Mouse (Mus musculus) spleen, adult 2 months (tissue): ENCODE results near the gene Adamts14. TPM values are rescaled to one million over a fixed set of nuclear protein-coding genes. Genes with fewer than 3 reads are reported as not detected.

ENCODE experiments used
- DNase-seq, 2 experiments: peaks; one replicate each; pipeline versions ENCODE4 v3.0.0 to v3.0.0-alpha.2; 2012 to 2021; ENCODE audit warnings: low spot score in 2 of 2, low read depth in 1 of 2
- H3K27ac ChIP-seq: fragments of 200-500 bp; 2 replicates; pipeline ENCODE4 v1.5.1; 2012; ENCODE audit warnings: low read length, inconsistent platforms; ENCODE audit not compliant: insufficient read depth
- H3K27me3 ChIP-seq: fragments of 200-500 bp; 2 replicates; pipeline ENCODE4 v1.6.1; 2012; ENCODE audit warnings: mild to moderate bottlenecking, moderate library complexity, low read length, inconsistent platforms; ENCODE audit not compliant: control insufficient read depth, insufficient read depth
- H3K36me3 ChIP-seq: fragments of 200-500 bp; 2 replicates; pipeline ENCODE4 v1.6.1; 2012; ENCODE audit warnings: mild to moderate bottlenecking, low read length, inconsistent platforms; ENCODE audit not compliant: control insufficient read depth, insufficient read depth
- H3K4me1 ChIP-seq: fragments of 200-500 bp; 2 replicates; pipeline ENCODE4 v1.6.1; 2011; ENCODE audit warnings: inconsistent platforms; ENCODE audit not compliant: control insufficient read depth, insufficient read depth, insufficient read length
- H3K4me3 ChIP-seq: fragments of 200-500 bp; 2 replicates; pipeline ENCODE4 v1.5.1; 2011; ENCODE audit warnings: mild to moderate bottlenecking, inconsistent platforms; ENCODE audit not compliant: insufficient read depth, insufficient read length; ENCODE audit errors: extremely low read depth
- CTCF ChIP-seq: fragments of 200-500 bp; IDR thresholded peaks from 2 replicates; pipeline ENCODE4 v1.5.1; 2011; ENCODE audit warnings: mild to moderate bottlenecking, inconsistent platforms; ENCODE audit not compliant: insufficient read depth, insufficient read length, insufficient replicate concordance; ENCODE audit errors: extremely low read depth
- POLR2A ChIP-seq: fragments of 200-500 bp; IDR thresholded peaks from 2 replicates; pipeline ENCODE4 v1.6.1; 2011; ENCODE audit warnings: low read depth, low read length, inconsistent platforms
- WGBS: fragments of 180-500 bp; shearing (Covaris S2); methylation state at CpG from one replicate; pipeline ENCODE4 v1.1.7; 2018; 5-methylcytosine and 5-hydroxymethylcytosine counted together
- polyA plus RNA-seq: library from polyadenylated mRNA; depleted of rRNA; stranded (reverse); fragments of >200 nt; gene quantifications from 2 replicates; pipeline ENCODE4 v1.2.3, GENCODE M21; 2012; rRNA removed

Adamts14 gene
- polyA plus RNA-seq, 1 experiment, result 6.9 TPM

DNA sequence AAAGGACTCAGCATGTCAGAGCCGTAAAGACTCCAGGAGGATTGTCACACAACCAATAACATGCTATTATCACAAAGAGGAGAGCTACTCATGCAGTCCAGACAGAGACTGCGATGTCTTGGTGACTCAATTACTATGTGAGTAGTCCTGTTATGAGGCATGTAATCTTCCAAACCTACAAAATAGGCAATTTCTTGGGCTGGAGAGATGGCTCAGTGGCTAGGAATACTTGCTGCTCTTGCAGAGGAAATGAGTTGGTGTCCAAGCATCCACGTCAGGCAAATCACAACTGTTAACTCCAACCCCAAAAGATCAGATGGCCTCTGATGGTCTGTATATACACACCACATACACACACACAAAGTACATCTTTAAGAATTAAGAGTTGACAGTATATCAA is 117.6 kb downstream of the Adamts14 start:
- no peak for TF ChIP-seq POLR2A
- TF ChIP-seq CTCF, result no peak
- H3K36me3 ChIP-seq, result no peaks in the 10 kb centered on the region
- 88% methylated on average over 3 of the region's 3 CpGs for WGBS
- H3K27ac ChIP-seq, result no peak overlapping the region
- no peaks in the 10 kb centered on the region for H3K27me3 ChIP-seq
- H3K4me3 ChIP-seq, result no peak overlapping the region
- DNase-seq, result no peak
- no peaks in the 10 kb centered on the region for H3K4me1 ChIP-seq

DNA sequence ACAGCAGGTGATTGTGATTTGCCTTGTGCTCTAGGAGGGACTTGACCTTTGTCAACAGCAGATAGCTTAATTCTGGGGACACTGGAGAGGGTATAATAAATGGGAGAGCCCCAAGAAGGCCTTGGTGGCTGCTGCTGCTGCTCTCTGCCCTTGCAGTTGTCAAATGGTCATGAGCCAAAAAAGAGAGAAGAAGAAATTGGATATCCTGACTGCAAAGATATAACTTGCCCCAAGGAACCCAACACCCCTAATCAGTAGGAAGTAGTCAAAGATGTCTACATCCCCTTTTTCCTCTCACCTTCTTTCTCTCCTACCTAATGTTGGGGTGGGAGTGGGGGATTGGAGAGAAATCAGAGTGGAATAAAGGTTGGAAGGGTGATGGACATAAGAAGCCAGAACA is 121.1 kb downstream of the Adamts14 start:
- H3K36me3 ChIP-seq, result no peaks in the 10 kb centered on the region
- H3K27me3 ChIP-seq, result no peaks in the 10 kb centered on the region
- DNase-seq, result no peak
- H3K4me1 ChIP-seq, result no peaks in the 10 kb centered on the region
- H3K4me3 ChIP-seq, result no peak overlapping the region
- no peak overlapping the region for H3K27ac ChIP-seq
- TF ChIP-seq CTCF (no peak), POLR2A (no peak)

DNA sequence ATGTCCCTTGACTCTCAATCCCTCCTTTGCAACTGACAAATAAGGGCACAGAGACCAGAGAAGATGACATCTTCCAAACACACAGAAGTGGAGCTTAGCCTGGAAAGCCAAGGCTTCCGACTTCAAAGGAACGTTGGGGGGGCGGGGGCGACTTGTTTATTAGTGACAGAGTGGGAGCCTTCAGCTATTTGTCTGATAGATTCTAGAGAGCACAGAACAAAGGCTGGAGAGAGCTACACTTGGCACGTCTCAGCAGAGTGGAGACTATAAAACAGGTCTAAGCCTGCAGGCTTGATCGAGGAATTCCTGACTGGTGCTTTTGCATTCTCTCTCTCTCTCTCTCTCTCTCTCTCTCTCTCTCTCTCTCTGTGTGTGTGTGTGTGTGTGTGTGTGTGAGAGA is 122.6 kb downstream of the Adamts14 start:
- no peak for TF ChIP-seq CTCF
- TF ChIP-seq POLR2A, result no peak
- no peak overlapping the region for H3K4me3 ChIP-seq
- H3K27ac ChIP-seq, result no peak overlapping the region
- H3K36me3 ChIP-seq, result no peaks in the 10 kb centered on the region
- DNase-seq, result no peak
- no peaks in the 10 kb centered on the region for H3K27me3 ChIP-seq
- WGBS, result 81% methylated on average over 6 of the region's 6 CpGs
- H3K4me1 ChIP-seq, result peaks cover under 1% of the 10 kb centered on the region; the same call in 1 of the 2 replicates

DNA sequence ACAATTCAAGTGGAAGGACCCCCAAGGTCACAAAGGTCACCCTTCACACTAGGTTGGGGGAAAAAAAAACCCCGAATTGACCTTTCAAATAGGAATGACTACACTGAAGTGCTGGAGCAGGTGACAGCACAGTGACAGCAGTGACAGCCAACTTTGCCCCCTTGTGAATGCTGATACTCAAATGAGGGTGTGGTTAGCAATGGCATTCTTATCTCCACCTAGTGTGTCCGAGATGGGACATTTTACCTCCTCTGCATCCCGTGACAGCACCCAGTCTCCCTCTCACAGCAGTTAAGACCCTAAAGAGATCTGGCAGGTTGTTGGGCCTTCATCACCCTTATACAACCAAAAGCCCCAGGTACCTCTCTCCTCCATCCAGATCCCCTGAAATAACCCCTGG is 123.8 kb downstream of the Adamts14 start:
- Histone ChIP-seq H3K27ac (no peak overlapping the region), H3K27me3 (no peaks in the 10 kb centered on the region), H3K4me1 (peaks cover 3% of the 10 kb centered on the region), H3K36me3 (no peaks in the 10 kb centered on the region), H3K4me3 (no peak overlapping the region)
- WGBS, result 88% methylated on average over 3 of the region's 3 CpGs
- no peak for TF ChIP-seq POLR2A
- TF ChIP-seq CTCF, result no peak
- DNase-seq, result no peak

DNA sequence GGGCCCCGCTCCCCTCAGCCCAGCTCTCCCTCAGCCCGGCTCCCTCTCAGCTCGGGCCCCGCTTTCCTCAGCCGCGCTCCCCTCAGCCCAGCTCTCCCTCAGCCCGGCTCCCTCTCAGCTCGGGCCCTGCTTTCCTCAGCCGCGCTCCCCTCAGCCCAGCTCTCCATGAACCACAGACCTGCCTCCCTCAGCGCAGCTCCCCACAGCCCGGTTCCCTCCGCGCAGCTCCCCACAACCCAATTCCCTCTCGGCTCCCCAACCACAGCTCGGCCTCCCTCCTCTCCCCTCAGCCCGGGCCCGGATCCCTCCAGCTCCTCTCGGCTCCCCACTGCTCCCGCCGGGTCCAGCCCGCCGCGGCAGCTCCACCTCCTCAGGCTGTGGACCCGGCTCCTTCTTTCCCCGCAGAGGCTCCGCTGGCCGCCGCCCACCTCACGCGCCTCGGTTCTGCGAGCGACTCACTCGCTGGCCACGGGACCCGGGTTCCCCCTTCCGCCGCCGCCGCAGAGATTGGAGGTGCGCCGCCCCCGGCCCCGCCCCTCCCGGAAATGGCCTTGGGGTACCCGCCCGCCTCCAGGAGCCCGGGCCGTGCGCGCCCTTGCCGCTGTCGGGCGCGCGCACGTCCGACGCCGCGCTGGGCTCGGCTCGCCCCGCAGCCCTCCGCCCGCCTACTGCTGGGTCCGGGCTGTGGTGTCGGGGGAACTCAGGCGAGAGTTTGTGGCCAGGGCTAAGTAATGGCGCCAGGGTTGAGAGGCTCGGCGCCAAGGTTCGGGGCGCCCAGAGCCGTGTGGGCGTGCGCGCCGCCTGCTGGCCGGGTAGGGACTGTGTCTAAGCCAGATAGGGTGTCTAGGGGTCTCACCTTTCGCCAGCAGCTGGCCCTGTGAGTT is 125.8 kb downstream of the Adamts14 start, which contains the start of gene Sgpl1:
Gene Sgpl1, minus strand, starts transcription at position 547 of the 884 bp plus-strand sequence.
- Histone ChIP-seq H3K36me3 (peaks cover 1% of the 10 kb centered on the region; the same call in 1 of the 2 replicates), H3K27ac (peak within 1 kb of the TSS; percentile 91), H3K4me3 (peak within 1 kb of the TSS; percentile 97), H3K27me3 (no peaks in the 10 kb centered on the region), H3K4me1 (peaks cover 3% of the 10 kb centered on the region)
- peak; percentile 62 for TF ChIP-seq POLR2A
- peak; percentile 78 for TF ChIP-seq CTCF
- WGBS, result 1% methylated on average over 81 of the region's 82 CpGs
- peak; percentile 81 to 87 for DNase-seq

Other genes with a start within 250 kb of the Adamts14 start
- 2.8 and 3.4 TPM in 2 replicates for gene Pcbd1, start 184.1 kb downstream of the Adamts14 start, polyA plus RNA-seq
- gene Sgpl1, start 125.7 kb downstream of the Adamts14 start, polyA plus RNA-seq, result 22.0 and 26.6 TPM in 2 replicates
- gene Tbata, start 101.5 kb downstream of the Adamts14 start, polyA plus RNA-seq, result not detected in 2 replicates
- 16.2 and 17.4 TPM in 2 replicates for gene Prf1, start 24.4 kb upstream of the Adamts14 start, polyA plus RNA-seq
- 11.7 and 15.0 TPM in 2 replicates for gene Pald1, start 110.1 kb upstream of the Adamts14 start, polyA plus RNA-seq
- gene Nodal, start 144.5 kb upstream of the Adamts14 start, polyA plus RNA-seq, result 0.14 and 0.19 TPM in 2 replicates
- gene Eif4ebp2, start 179.2 kb upstream of the Adamts14 start, polyA plus RNA-seq, result 93.7 and 133 TPM in 2 replicates
- gene Lrrc20, start 202.4 kb upstream of the Adamts14 start, polyA plus RNA-seq, result 5.8 and 7.6 TPM in 2 replicates